Mouse (Mus musculus) limb, embryonic 13.5 days (tissue): ENCODE measurements around the gene Cma1. TPM values are rescaled to one million over a fixed set of nuclear protein-coding genes. Genes with fewer than 3 reads are reported as not detected.
"Not testable (repeated sequence)": the region's sequence is repeated elsewhere in the genome, so short reads cannot be mapped to it uniquely, and the experiment has no call there.

ENCODE experiments used
- ATAC-seq: fragments of 200-750 bp; cut with Nextera tagmentation; 2 replicates; pipeline ENCODE4 v1.8.0; 2017; ENCODE audit warnings: low read depth, moderate number of reproducible peaks, moderate TSS enrichment; ENCODE audit not compliant: low FRiP score
- H3K27ac ChIP-seq: fragments of 300-500 bp; sonication (generic); 2 replicates; pipeline ENCODE4 v1.5.1; 2015; ENCODE audit warnings: inconsistent platforms, mild to moderate bottlenecking, moderate library complexity
- H3K27me3 ChIP-seq: fragments of 300-500 bp; sonication (generic); 2 replicates; pipeline ENCODE4 v1.6.1; 2015; ENCODE audit warnings: mild to moderate bottlenecking, inconsistent platforms
- H3K36me3 ChIP-seq: fragments of 300-500 bp; sonication (generic); 2 replicates; pipeline ENCODE4 v1.6.1; 2015; ENCODE audit warnings: inconsistent platforms, mild to moderate bottlenecking, moderate library complexity
- H3K4me1 ChIP-seq: fragments of 300-500 bp; sonication (generic); 2 replicates; pipeline ENCODE4 v1.6.1; 2015; ENCODE audit warnings: inconsistent platforms
- H3K4me2 ChIP-seq: fragments of 300-500 bp; sonication (generic); replicated peaks from 2 replicates; pipeline ENCODE4 v1.6.1; 2015; ENCODE audit warnings: inconsistent platforms, mild to moderate bottlenecking, moderate library complexity
- H3K4me3 ChIP-seq: fragments of 300-500 bp; sonication (generic); 2 replicates; pipeline ENCODE4 v1.5.1; 2015; ENCODE audit warnings: moderate library complexity, mild to moderate bottlenecking, inconsistent platforms
- H3K9ac ChIP-seq: fragments of 300-500 bp; sonication (generic); 2 replicates; pipeline ENCODE4 v1.6.1; 2015; ENCODE audit warnings: mild to moderate bottlenecking, inconsistent platforms
- H3K9me3 ChIP-seq: fragments of 300-500 bp; sonication (generic); 2 replicates; pipeline ENCODE4 v1.6.1; 2016; ENCODE audit warnings: inconsistent platforms
- WGBS: fragments of 180-500 bp; shearing (Covaris S2); methylation state at CpG from one replicate; pipeline ENCODE4 v1.1.7; 2015; 5-methylcytosine and 5-hydroxymethylcytosine counted together
- polyA plus RNA-seq: library from polyadenylated mRNA; unstranded; fragments of >200 nt; fragmentation: Nextera tagmentation; extraction: Ambion mirVana; gene quantifications from 2 replicates; pipeline ENCODE4 v1.2.1, GENCODE M21; 2015

Gene Cma1
- polyA plus RNA-seq: 10.7 and 11.9 TPM in 2 replicates

- WGBS: 79% methylated on average over 4 of the region's 4 CpGs
- H3K9me3 ChIP-seq: no peaks in the 10 kb centered on the region
- ATAC-seq: no peak
- peaks cover 3% of the 10 kb centered on the region; the same call in 1 of the 2 replicates for H3K4me1 ChIP-seq
- no peak within 1 kb of the TSS for H3K27ac ChIP-seq
- no peak within 1 kb of the TSS for H3K4me3 ChIP-seq
- no peaks in the 10 kb centered on the region for H3K36me3 ChIP-seq
- H3K9ac ChIP-seq: no peak within 1 kb of the TSS
- H3K4me2 ChIP-seq: no peak within 1 kb of the TSS
- H3K27me3 ChIP-seq: no peaks in the 10 kb centered on the region
Observed at GRCm38 (mm10) chr14:55944575-55944974, at the start of gene Cma1. Gene Cma1, minus strand, starts transcription at chr14:55944675.

DNA sequence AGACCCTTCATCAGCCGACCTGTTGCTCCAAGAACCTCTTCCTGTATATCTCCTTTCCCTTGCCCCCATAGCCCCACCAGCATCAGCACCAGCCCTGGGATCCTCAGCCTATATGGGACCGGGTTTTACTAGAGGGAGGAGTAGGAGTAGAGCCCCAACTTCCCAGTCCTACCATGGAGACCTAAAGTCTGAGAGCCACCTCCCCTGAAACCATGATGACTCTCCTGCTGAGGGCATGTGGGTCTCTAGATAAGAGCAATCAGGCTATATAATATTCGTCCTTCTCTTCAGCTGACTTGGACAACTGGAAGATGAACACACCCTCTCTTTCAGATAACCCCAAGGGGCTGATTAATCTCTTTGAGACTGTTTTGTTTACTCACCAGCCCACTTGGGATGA is 43.0 kb upstream of the Cma1 start:
- not testable (repeated sequence) for H3K9me3 ChIP-seq, H3K4me3 ChIP-seq, ATAC-seq, H3K4me1 ChIP-seq, H3K4me2 ChIP-seq, H3K9ac ChIP-seq, H3K27me3 ChIP-seq, H3K27ac ChIP-seq, H3K36me3 ChIP-seq
- WGBS: 78% methylated on average over 2 of the region's 3 CpGs

DNA sequence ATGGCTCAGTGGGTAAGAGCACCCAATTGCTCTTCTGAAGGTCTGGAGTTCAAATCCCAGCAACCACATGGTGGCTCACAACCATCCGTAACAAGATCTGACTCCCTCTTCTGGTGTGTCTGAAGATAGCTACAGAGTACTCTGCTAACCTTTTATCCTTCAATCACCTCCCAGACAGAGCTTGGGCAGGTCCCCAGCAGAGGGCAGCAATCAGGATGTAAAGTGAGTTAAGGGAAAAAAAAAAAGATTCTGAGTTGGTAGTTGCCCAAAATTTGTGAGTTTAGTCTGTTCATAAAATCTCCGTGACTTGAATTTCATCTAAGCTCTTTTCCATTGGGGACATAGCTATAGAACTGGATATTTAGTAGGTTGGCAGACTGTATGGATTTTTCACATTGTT is 19.4 kb upstream of the Cma1 start:
- H3K4me3 ChIP-seq, H3K36me3 ChIP-seq, H3K4me2 ChIP-seq, H3K9ac ChIP-seq, ATAC-seq, H3K4me1 ChIP-seq, H3K9me3 ChIP-seq, H3K27me3 ChIP-seq: not testable (repeated sequence)
- WGBS: 45% methylated on average over 2 of the region's 2 CpGs
- 0 out of 2 replicates have a peak overlapping the region, but pooled peaks have one; percentile 1 for H3K27ac ChIP-seq

- no peak for ATAC-seq
- Histone ChIP-seq H3K27ac (peak overlapping the region; percentile 48; the same call in 1 of the 2 replicates), H3K4me3 (no peak overlapping the region), H3K4me1 (peaks cover 8% of the 10 kb centered on the region; the same call in 1 of the 2 replicates), H3K9ac (no peak overlapping the region), H3K27me3 (no peaks in the 10 kb centered on the region), H3K36me3 (no peaks in the 10 kb centered on the region), H3K4me2 (no peak overlapping the region), H3K9me3 (no peaks in the 10 kb centered on the region)
- 0% methylated on average over 1 of the region's 1 CpGs for WGBS
Observed at GRCm38 (mm10) chr14:55963263-55963662, 18.8 kb upstream of the Cma1 start.

GRCm38 (mm10) chr14:55950346-55951030 is 6.0 kb upstream of the Cma1 start, which contains the start of gene Cma2:
Gene Cma2, plus strand, starts transcription at chr14:55950980.
- H3K4me1 ChIP-seq: peaks cover 3% of the 10 kb centered on the region; the same call in 1 of the 2 replicates
- no peak within 1 kb of the TSS for H3K9ac ChIP-seq
- no peaks in the 10 kb centered on the region for H3K27me3 ChIP-seq
- 82% methylated on average over 6 of the region's 6 CpGs for WGBS
- no peak within 1 kb of the TSS for H3K4me2 ChIP-seq
- H3K4me3 ChIP-seq: no peak within 1 kb of the TSS
- no peak for ATAC-seq
- H3K36me3 ChIP-seq: no peaks in the 10 kb centered on the region
- H3K9me3 ChIP-seq: no peaks in the 10 kb centered on the region
- no peak within 1 kb of the TSS for H3K27ac ChIP-seq

DNA sequence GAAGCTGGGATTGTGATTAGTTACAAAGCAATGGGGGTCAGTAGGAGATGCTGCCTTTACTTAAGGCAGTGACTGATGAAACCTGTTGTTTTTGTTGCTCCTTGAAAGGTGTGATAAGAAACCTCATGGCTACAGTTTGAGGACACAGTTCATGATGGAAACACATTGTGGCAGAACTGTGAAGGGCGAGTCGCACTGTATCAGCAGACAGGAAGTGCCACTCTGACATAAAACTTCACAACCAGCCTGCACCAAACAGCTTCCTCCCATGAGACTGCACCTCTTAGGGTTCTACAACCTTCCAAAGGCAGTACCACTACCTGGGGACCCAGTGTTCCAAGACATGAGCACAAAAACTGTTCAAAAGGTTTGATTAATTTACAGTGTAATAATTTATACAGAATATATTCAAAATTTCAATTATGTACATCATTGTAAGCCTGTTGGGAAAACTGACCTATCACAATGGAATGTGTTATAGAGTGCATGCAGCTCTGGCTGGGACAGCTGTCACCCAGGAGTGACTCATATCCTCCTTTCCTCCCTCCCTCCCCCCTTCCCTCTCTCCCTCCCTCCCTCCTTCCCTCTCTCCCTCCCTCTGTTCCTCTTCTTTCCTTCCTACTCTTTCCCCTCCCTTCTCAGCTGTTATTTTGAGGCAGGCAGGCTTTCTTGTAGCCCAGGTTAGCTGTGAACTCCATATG is 1.9 kb upstream of the Cma1 start:
- peaks cover 3% of the 10 kb centered on the region; the same call in 1 of the 2 replicates for H3K4me1 ChIP-seq
- H3K36me3 ChIP-seq: no peaks in the 10 kb centered on the region
- H3K4me2 ChIP-seq: no peak overlapping the region
- H3K4me3 ChIP-seq: no peak overlapping the region
- no peak overlapping the region for H3K27ac ChIP-seq
- ATAC-seq: no peak
- H3K9me3 ChIP-seq: no peaks in the 10 kb centered on the region
- H3K9ac ChIP-seq: no peak overlapping the region
- 68% methylated on average over 2 of the region's 2 CpGs for WGBS
- no peaks in the 10 kb centered on the region for H3K27me3 ChIP-seq

- peaks cover 3% of the 10 kb centered on the region; the same call in 1 of the 2 replicates for H3K4me1 ChIP-seq
- H3K27ac ChIP-seq: no peak overlapping the region
- H3K4me2 ChIP-seq: no peak overlapping the region
- no peaks in the 10 kb centered on the region for H3K36me3 ChIP-seq
- no peaks in the 10 kb centered on the region for H3K9me3 ChIP-seq
- no peak for ATAC-seq
- no peak overlapping the region for H3K9ac ChIP-seq
- H3K27me3 ChIP-seq: no peaks in the 10 kb centered on the region
- 79% methylated on average over 11 of the region's 11 CpGs for WGBS
- H3K4me3 ChIP-seq: no peak overlapping the region
Observed at GRCm38 (mm10) chr14:55943601-55944000, 874 bp downstream of the Cma1 start.

DNA sequence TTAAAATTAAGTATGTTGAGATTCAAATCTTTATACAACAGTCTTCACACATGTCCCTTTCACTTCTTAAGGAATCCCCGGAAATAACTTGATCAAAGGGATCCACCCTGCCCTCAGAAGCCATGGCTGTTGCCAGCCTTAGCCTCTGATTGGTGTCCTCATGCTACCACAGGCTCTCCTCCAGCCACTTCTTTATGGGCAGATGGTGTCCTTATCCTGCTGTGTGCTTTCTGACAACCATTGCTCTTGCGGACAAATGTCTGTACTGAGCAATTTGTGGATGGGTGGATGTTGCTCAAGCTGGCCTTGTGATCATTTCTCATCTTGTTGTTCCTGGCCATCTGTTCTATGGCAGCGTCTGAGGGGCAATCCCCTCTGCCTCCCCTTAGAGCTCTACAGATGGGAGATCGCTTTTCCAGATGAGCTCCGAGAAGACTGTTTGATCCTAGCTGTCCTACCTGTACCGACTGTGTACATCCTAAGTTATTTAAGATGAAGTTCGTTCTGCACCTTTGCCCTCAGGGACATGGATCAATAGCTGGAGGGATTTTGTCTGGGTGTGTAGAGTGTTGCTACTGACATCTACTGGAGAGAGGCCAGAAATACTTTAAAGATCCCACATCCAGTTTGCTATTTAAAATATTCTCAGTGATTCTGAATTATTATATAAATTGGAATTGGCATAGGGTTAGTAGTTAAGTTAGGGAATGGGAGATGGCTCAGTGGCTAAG is 4.2 kb downstream of the Cma1 start:
- ATAC-seq: no peak
- 20% methylated on average over 7 of the region's 7 CpGs for WGBS
- H3K27ac ChIP-seq: no peak overlapping the region
- no peak overlapping the region; the same call in 1 of the 2 replicates for H3K4me2 ChIP-seq
- no peak overlapping the region for H3K4me3 ChIP-seq
- H3K27me3 ChIP-seq: no peaks in the 10 kb centered on the region
- no peak overlapping the region for H3K9ac ChIP-seq
- H3K36me3 ChIP-seq: no peaks in the 10 kb centered on the region
- no peaks in the 10 kb centered on the region for H3K9me3 ChIP-seq
- H3K4me1 ChIP-seq: no peaks in the 10 kb centered on the region

DNA sequence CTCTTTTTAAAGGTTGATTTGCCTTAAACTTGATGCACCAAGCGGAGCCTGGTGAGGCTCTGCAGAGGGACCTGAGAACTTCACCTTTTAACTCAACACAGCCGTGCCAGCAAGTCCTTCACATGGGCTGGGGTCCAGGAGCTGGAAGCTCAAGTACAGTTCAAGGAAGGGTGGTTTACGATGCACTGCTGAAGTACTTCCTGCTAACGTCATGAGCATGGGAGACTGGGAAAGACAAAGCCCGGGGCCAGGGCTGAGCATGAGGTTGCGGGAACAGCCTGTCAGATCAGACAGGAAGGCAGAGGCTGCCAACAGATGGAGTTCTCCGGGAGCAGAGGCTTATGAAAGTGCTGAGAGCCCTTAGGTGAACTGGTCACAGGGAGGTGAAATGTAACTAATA is 10.9 kb downstream of the Cma1 start:
- peaks cover 17% of the 10 kb centered on the region for H3K4me1 ChIP-seq
- H3K9ac ChIP-seq: no peak overlapping the region
- H3K9me3 ChIP-seq: no peaks in the 10 kb centered on the region
- 18% methylated on average over 7 of the region's 7 CpGs for WGBS
- peak; percentile 67 for ATAC-seq
- no peak overlapping the region; the same call in 1 of the 2 replicates for H3K27ac ChIP-seq
- peak overlapping the region; percentile 35 for H3K4me2 ChIP-seq
- no peaks in the 10 kb centered on the region for H3K27me3 ChIP-seq
- no peaks in the 10 kb centered on the region for H3K36me3 ChIP-seq
- no peak overlapping the region for H3K4me3 ChIP-seq

GRCm38 (mm10) chr14:55929263-55929997 is 15.0 kb downstream of the Cma1 start:
- Histone ChIP-seq H3K4me1 (peaks cover 17% of the 10 kb centered on the region), H3K4me3 (no peak overlapping the region), H3K27me3 (no peaks in the 10 kb centered on the region), H3K9ac (no peak overlapping the region), H3K4me2 (no peak overlapping the region), H3K36me3 (no peaks in the 10 kb centered on the region), H3K9me3 (no peaks in the 10 kb centered on the region), H3K27ac (no peak overlapping the region)
- 32% methylated on average over 12 of the region's 12 CpGs for WGBS
- no peak for ATAC-seq

DNA sequence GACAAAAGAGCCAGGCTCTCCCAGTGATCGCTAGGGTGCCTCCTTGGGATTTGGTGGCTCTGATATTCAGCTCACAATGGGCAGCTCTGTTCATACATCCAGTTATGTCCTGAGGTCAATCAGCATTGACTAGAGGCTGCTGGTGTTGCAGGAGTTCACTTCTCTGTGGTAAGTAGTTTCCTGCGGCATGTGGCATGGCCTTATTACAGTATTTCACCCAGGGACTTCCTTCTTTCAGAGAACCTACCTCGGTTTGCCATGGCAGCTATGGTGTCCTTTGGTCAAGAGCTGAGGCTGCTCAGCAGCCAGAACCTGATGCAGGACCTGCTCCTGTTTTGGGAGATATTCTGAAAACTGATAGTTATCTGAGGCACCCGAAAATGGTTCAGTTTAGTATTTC is 17.6 kb downstream of the Cma1 start:
- Histone ChIP-seq H3K4me3 (no peak overlapping the region), H3K27ac (no peak overlapping the region), H3K9me3 (no peaks in the 10 kb centered on the region), H3K36me3 (no peaks in the 10 kb centered on the region), H3K4me1 (peaks cover 7% of the 10 kb centered on the region), H3K9ac (no peak overlapping the region), H3K27me3 (no peaks in the 10 kb centered on the region), H3K4me2 (no peak overlapping the region)
- ATAC-seq: no peak
- 87% methylated on average over 4 of the region's 4 CpGs for WGBS
